Mouse (Mus musculus): ENCODE data around the gene Tenm3.

Tenm3 gene

GRCm38 (mm10) chr8:48659226-48659625 lies 184.5 kb downstream of the Tenm3 start:
- no peak for DNase-seq (ENCODE audit: low spot score)

GRCm38 (mm10) chr8:48655381-48656043 lies 188.2 kb downstream of the Tenm3 start:
- DNase-seq (ENCODE audit: low spot score), result no peak

GRCm38 (mm10) chr8:48649845-48650244 lies 193.9 kb downstream of the Tenm3 start:
- no peak for DNase-seq (ENCODE audit: low spot score)

- no peak for DNase-seq (ENCODE audit: low spot score)
Observed at GRCm38 (mm10) chr8:48649415-48649814, 194.3 kb downstream of the Tenm3 start.

- no peak for DNase-seq (ENCODE audit: low spot score)
Observed at GRCm38 (mm10) chr8:48646110-48646509, 197.6 kb downstream of the Tenm3 start.

GRCm38 (mm10) chr8:48638129-48638528 lies 205.6 kb downstream of the Tenm3 start:
- no peak for DNase-seq (ENCODE audit: low spot score)

- DNase-seq (ENCODE audit: low spot score), result no peak
Observed at GRCm38 (mm10) chr8:48636979-48637378, 206.8 kb downstream of the Tenm3 start.

- no peak for DNase-seq (ENCODE audit: low spot score)
Observed at GRCm38 (mm10) chr8:48635815-48636214, 207.9 kb downstream of the Tenm3 start.

- DNase-seq (ENCODE audit: low spot score), result no peak
Observed at GRCm38 (mm10) chr8:48633426-48633825, 210.3 kb downstream of the Tenm3 start.

- no peak for DNase-seq (ENCODE audit: low spot score)
Observed at GRCm38 (mm10) chr8:48622517-48623153, 221.1 kb downstream of the Tenm3 start.

GRCm38 (mm10) chr8:48615088-48615487 lies 228.7 kb downstream of the Tenm3 start:
- no peak for DNase-seq (ENCODE audit: low spot score)

- no peak for DNase-seq (ENCODE audit: low spot score)
Observed at GRCm38 (mm10) chr8:48611934-48612512, 231.7 kb downstream of the Tenm3 start.

- no peak for DNase-seq (ENCODE audit: low spot score)
Observed at GRCm38 (mm10) chr8:48611126-48611525, 232.6 kb downstream of the Tenm3 start.

- no peak for DNase-seq (ENCODE audit: low spot score)
Observed at GRCm38 (mm10) chr8:48610316-48610715, 233.4 kb downstream of the Tenm3 start.

GRCm38 (mm10) chr8:48609684-48610083 lies 234.1 kb downstream of the Tenm3 start:
- DNase-seq (ENCODE audit: low spot score), result no peak

- DNase-seq (ENCODE audit: low spot score), result no peak
Observed at GRCm38 (mm10) chr8:48604190-48604897, 239.4 kb downstream of the Tenm3 start.

- no peak for DNase-seq (ENCODE audit: low spot score)
Observed at GRCm38 (mm10) chr8:48603165-48603840, 240.4 kb downstream of the Tenm3 start.

- DNase-seq (ENCODE audit: low spot score), result no peak
Observed at GRCm38 (mm10) chr8:48601621-48602020, 242.1 kb downstream of the Tenm3 start.

GRCm38 (mm10) chr8:48599028-48599427 lies 244.7 kb downstream of the Tenm3 start:
- no peak for DNase-seq (ENCODE audit: low spot score)

- DNase-seq (ENCODE audit: low spot score), result no peak
Observed at GRCm38 (mm10) chr8:48596332-48596731, 247.4 kb downstream of the Tenm3 start.

GRCm38 (mm10) chr8:48591818-48592217 lies 251.9 kb downstream of the Tenm3 start:
- DNase-seq (ENCODE audit: low spot score), result no peak

GRCm38 (mm10) chr8:48579732-48580131 lies 264.0 kb downstream of the Tenm3 start:
- DNase-seq (ENCODE audit: low spot score), result no peak

Measured in c-Kit-positive CD71-positive TER-119-positive erythroid progenitor cells, embryonic 14.5 days (primary cell).